Mouse (Mus musculus) frontal cortex, postnatal 25 days (tissue): ENCODE results near the gene Sgk1.

Source experiments
- DNase-seq, 2 experiments: peaks; one replicate each; pipeline ENCODE4 v3.0.0; 2022; ENCODE audit warnings: low spot score in 2 of 2

The Sgk1 gene

DNA sequence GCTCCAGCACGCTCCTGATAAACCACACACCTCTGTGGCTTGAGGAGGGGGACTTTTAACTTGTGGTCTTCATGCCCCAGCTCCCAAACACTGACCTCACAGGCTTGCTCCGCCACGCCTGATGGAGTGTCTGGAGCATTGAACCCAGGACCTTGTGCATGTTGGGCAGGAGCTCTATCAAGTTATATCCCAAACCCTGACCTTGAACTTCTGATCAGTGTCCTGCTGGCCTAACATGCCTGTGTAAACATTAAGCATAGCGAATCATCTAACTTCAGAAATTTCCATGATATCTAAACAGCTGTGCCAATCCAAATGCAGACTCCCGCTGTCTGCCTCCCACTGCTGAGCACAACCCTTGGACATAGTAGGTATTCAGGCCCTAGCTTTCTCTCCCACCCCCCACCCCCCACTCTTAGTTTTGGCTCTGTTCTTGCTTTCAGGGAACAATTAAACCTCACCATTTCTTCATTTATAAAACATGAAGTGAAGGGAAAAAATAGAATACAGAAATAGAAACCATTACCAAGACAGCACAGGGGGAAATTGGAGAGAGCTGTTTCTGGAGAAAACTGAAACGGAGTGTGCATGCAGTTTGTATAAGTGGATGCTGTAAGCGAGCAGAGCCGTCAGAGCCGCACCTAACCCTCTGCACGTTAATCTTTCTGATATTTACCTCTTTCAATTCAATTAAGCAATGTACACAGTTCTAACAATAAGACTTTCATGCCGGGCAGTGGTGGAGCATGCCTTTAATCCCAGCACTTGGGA lies 34.5 kb downstream of the Sgk1 start:
- no peak for DNase-seq

DNA sequence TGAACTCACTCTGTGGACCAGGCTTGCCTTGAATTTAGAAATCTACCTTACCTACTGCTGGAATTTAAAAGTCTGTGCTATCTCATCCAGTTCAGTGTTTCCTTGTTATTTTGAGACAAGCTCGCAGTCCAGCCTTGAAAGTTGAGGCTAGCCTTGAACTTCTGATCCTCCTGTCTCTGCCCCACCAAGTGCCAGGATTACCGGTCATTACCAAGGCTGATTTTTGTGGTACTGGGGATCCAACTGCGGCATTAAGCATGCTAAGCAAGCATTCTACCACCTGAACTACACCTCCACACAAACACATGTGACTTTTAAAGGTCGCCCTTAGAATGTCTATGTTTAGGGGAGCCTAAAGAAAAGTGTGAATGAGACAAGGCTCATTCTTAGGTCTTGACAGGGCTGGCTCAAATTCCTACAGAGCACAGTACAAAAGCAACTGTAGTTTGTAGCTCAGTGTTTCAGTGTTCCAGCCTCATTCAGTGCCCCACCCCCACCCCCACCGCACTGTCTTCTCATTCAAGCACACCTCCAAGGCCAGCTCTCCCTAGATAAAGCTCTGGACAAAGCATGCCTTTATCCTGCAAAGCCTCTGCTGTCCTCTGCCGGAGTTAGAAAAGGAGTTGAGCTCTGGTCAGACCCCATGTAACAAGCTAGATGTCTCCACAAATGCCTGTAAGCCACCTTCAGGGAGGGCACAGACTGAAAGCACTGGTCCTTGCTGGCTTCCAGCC lies 36.2 kb downstream of the Sgk1 start:
- DNase-seq: no peak

- no peak for DNase-seq
These were observed 36.8 kb downstream of the Sgk1 start for GRCm38 (mm10) chr10:21918750-21919145.

DNA sequence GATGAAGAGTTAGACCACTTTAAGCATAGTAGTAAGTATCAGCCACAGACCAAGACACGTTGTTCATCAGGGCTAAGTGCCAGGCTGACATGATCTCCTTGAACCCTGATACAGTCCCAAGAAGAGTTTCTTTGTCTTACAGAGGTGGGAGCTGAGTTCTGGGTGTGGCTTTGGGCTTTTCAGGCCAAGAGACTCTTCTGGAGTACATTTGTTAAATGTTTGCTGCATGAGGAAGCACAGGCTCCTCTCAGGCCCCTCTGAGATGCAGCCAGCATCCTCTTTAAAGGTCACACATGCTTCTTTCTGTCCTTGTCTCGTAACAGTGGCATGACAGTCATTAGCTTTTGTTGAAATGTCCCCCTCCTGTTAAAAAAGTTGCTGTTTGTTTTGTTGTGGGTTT lies 38.6 kb downstream of the Sgk1 start:
- DNase-seq: no peak

DNA sequence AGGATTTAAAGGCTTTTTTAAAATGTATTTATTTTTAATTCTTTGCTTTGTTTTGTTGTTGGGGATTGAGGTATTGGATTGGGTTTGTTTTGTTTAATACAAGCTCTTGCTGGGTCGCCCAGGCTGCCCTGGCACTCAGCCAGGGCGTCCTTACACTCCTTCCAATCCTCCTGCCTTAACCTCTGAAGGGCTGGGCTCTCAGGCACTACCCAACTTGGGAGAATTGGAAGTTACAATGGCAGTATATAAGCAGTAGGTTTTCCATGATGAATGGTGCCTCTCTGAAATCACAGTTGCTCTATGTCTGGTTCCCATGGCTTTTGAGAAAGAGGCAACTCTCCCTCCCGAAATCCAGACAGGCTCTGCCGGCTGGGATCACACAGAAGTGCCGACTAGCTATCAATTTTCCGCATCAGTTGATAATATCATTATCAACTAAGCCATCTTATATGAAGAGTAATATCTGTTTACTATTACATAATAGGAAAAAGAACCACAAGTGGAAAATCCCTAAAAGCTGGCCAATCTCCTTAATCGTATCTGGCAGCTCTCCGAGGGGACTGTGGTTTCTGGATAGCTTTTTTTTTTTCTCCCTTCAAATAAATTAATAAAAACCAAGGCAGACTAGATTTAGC lies 40.8 kb downstream of the Sgk1 start:
- no peak for DNase-seq

DNA sequence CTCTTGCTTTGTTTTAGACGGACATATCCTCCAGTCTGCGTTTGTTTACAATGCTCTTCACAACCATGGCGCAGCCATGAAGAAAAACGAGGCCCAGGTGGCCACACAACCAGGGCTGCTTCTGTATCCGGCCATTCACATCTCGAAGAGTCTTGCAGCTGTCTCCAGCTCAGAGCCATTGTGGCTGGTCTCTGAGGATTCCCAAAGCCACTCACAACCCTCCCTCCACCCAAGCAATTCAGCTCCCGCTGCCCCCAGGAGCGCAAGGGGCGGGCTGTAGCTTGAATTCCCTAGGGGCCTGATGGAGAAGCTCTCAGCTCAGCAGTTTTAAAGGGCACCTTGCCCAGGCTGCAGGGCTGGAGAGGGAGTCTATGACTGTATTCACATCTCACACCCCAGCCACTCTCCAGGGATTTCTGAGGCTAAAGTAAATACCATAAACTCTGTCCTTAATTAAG lies 41.5 kb downstream of the Sgk1 start:
- DNase-seq: peak; percentile 13 to 32

DNA sequence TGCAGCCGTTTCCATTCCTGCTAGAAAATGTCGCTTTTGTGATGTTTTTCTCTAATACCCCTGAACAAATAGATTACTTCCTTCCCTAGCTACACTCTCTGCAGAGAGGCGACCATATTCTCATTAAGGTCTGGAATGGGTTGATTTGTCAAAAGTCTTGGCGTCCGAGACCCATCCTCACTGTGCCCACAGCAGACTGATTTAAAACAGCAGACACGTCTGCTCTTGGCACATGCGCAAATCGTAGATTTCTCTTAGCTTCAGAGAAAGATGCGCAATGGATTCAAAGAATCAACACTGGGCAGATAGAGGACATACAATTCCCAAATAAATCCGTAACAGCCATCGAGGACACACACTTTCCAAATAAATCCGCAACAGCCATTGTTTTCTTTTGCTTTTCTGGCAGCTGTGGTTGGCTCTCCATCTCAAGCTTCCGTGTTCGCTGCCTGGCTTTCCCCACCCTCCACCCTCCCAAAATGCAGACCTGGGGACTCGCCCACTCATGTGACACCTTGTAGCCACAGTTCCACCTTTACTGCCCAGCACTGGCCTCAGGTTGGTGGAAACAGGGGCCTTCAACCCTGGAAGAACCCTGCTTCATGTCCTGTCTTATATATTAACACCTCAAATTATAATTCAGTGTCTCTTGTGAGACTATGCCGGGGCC lies 42.2 kb downstream of the Sgk1 start:
- DNase-seq: no peak

- no peak for DNase-seq
These were observed 45.0 kb downstream of the Sgk1 start for GRCm38 (mm10) chr10:21926941-21927340.

- no peak for DNase-seq
These were observed 48.9 kb downstream of the Sgk1 start for GRCm38 (mm10) chr10:21930781-21931380.

DNA sequence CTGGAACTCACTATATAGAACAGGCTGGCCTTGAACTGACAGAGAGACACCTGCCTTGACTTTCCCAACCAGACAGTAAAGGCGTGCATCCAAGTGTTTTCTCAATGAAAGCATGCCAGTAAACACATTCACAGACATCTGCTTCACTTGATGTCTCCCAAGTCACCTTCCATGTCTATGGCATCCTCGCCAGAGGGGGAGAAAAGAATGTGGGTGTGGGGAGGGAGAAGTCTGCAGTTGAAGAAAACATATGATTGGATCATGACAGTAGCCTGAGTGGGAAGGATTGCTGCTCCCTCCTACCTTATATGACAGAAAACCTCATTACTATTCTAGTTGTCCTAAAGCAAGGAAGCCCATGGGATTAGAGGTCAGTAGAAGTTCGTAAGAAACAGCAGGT lies 50.8 kb downstream of the Sgk1 start:
- no peak for DNase-seq

- no peak for DNase-seq
These were observed 52.8 kb downstream of the Sgk1 start for GRCm38 (mm10) chr10:21934826-21935225.

- DNase-seq: no peak
These were observed 54.7 kb downstream of the Sgk1 start for GRCm38 (mm10) chr10:21936513-21937221.

DNA sequence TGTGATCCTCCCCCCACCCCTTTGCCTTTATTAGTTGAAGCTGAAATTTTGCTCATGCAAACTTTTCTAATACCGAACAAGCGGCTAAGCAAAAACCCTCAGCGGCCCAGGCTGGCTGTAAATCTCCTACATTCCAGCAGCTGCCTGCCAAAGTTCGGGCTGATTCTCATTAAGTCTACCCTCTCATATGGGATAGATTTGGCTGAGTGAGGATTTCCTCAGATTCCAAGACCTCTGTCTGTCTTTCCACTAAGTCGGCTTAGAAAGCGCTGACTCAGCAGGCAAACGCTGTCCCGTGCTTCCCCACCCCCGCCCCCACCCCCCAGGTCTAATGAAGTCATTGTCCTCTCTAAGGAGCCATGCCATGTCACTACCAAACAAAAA lies 55.2 kb downstream of the Sgk1 start:
- DNase-seq: no peak

- no peak for DNase-seq
These were observed 56.2 kb downstream of the Sgk1 start for GRCm38 (mm10) chr10:21938166-21938565.

DNA sequence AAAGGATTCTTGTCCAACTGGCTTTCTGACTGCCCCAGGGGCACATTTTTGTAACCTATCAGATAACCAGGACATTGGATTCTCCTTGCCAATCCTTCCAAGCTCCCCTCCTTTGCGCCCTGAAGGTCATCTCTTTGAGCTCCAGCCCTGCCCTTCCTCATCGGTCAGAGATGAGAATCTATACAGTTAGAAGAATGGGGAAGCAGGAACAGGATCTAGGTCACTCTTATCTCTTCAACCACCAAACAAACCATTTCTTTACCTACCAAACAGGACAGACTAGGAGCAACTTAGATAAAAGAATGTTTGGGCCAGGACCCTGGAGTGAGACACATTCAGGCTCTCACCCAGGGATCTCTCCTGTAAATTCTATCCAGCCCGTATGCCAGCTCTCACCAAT lies 59.3 kb downstream of the Sgk1 start:
- no peak for DNase-seq

DNA sequence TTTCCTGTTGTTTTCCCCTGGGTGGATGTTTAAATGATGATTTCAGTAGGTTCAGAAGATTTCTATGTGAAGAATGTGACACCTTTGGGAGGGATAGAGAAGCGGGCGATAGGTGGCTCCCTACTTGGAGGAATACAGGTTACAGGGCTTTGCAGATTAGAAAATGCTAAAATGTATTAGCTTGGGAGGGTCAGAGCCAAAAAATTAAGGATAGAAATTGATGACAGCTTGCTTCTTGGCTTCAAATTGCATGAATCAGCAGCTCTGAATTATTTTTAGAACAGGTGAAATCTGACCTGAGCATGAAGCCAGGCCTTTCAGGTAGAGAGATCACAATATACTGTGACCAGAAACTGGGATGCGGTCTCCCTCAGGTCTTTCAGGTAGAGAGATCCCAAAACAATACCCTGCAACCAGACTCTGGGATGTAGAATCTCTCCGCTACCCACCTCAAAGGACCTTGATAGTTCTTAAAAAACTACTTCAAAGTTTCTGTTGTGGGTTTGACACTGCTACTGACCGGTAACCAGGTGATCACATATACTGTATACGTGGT lies 61.2 kb downstream of the Sgk1 start:
- DNase-seq: no peak

GRCm38 (mm10) chr10:21945195-21945594 lies 63.2 kb downstream of the Sgk1 start:
- no peak for DNase-seq

DNA sequence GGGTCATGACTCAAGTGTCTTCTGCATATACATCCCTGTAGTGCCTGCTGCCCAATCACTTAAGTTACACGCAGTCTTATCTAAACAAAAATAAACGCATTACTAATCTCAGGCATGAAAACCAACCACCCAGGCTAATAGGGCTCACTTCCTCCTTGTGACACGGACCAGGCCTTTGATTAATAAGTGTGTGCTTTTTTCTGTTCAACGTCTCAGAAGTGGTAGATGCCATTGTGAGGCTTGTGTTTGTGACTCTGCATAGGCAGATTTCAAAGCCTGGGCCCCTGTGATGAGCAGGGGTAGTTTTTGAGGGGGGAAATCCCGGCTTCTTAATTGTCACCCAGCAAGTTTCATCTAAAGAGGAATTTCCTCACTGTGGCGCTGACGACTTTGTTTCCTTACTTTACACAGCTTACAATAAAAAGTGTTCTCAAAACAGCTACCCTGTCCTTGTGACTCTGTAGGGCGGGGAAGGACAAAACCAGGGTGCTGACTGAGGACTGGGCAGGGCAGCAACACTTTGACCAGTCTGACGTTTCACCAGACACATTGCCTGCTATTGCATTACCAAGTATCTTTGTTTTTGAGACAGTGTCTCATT lies 64.9 kb downstream of the Sgk1 start:
- DNase-seq: no peak

DNA sequence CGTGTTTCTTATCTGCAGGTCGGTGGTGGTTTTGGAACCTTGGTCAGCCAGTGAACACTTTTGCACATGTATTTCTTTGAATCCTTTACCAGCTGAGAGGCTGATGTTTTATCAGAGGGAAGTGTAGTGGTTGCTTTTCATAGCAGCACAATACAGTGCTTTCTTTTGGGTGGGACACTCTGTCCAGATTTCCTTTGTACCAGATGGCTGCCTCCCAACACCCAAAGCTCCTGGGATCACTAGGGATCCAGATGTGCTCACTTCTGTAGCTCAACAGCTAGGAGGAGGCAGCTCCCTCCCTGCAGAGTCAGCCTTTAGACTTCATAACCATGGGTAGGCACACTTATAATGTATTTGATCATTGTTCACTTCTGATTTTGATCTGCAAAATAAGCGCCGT lies 70.5 kb downstream of the Sgk1 start:
- DNase-seq: no peak

DNA sequence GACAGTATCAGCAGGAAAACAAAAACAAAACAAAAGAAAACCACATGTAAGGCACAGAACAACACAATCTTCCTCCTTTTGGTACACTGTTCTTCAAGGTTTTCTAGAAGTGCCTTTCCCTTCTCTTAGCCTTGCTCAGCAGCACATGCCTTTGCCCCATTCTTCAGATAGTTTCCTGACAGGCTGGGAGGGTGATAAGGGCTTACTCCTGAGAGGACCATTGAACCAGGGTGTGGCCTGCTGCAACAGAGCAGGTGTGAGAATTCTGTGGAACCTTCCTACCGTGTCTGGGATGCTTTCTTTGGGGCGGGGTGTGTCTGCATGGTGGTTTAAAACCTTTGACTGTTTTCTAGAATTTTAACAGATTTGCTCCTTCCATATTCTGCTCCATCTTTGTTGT lies 79.1 kb downstream of the Sgk1 start:
- DNase-seq: no peak

DNA sequence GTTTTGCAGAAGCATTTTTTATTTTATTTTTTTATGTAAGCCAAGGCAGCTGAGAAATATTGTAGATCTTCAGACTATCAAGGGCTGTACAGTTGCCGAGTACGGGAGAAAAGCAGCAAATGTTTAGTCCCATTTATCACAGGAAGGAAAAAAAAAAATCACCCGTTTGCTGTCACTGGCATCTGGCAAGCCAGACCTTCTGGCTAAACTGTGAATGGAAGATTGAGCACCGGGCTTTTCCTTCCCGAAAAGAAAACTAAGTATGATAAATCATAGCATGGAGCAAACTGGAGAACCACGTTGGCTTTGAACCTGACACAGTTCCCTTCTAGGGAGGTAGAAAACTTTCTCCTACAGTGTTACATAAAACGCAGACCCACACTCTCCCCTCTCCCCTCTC lies 81.0 kb downstream of the Sgk1 start:
- no peak for DNase-seq
